Mouse (Mus musculus) ES-Bruce4 (cell line): ENCODE results near the gene Slc6a4.

ENCODE experiments used
- CTCF ChIP-seq: IDR thresholded peaks from one replicate; pipeline ENCODE4 v1.8.1; 2011; ENCODE audit warnings: low read depth, low read length
- EP300 ChIP-seq: IDR thresholded peaks from 2 replicates; pipeline ENCODE4 v1.6.1; 2011; ENCODE audit warnings: low read depth, low read length; ENCODE audit not compliant: insufficient read depth
- POLR2A ChIP-seq: IDR thresholded peaks from one replicate; pipeline ENCODE4 v1.8.1; 2011; ENCODE audit warnings: low read length; ENCODE audit not compliant: insufficient read depth

- no peak for TF ChIP-seq POLR2A
- no peak for TF ChIP-seq EP300
- no peak for TF ChIP-seq CTCF
Measured at GRCm38 (mm10) chr11:76992886-76993285, 5.5 kb upstream of the Slc6a4 start.
